Mouse (Mus musculus) lung, embryonic 16.5 days (tissue): ENCODE measurements at regions not wholly inside any gene's neighbourhood (a gene's known extent, or its start where the extent isn't known, plus 50 kb on each side); places are given as distances from the start of the nearest gene placed in this dataset.

Experiments
- ATAC-seq: fragments of 200-750 bp; cut with Nextera tagmentation; 2 replicates; pipeline ENCODE4 v1.8.0; 2017; ENCODE audit warnings: low read depth, mild to moderate bottlenecking, moderate library complexity
- H3K27ac ChIP-seq: fragments of 300-500 bp; sonication (generic); 2 replicates; pipeline ENCODE4 v1.5.1; 2014; ENCODE audit warnings: mild to moderate bottlenecking, control low read depth, low read length
- H3K27me3 ChIP-seq: fragments of 300-500 bp; sonication (generic); 2 replicates; pipeline ENCODE4 v1.6.1; 2014; ENCODE audit warnings: low read depth, low read length, mixed read lengths; ENCODE audit not compliant: control insufficient read depth, insufficient read depth
- H3K36me3 ChIP-seq: fragments of 300-500 bp; sonication (generic); 2 replicates; pipeline ENCODE4 v1.6.1; 2014; ENCODE audit warnings: low read length; ENCODE audit not compliant: control insufficient read depth, insufficient read depth
- H3K4me1 ChIP-seq: fragments of 300-500 bp; sonication (generic); replicated peaks from 2 replicates; pipeline ENCODE4 v1.6.1; 2014; ENCODE audit warnings: low read length, mixed read lengths; ENCODE audit not compliant: control insufficient read depth, insufficient read depth
- H3K4me2 ChIP-seq: fragments of 300-500 bp; sonication (generic); 2 replicates; pipeline ENCODE4 v1.6.1; 2014; ENCODE audit warnings: low read depth, low read length, control low read depth
- H3K4me3 ChIP-seq: fragments of 300-500 bp; sonication (generic); 2 replicates; pipeline ENCODE4 v1.5.1; 2014; ENCODE audit warnings: mild to moderate bottlenecking, low read length, control low read depth
- H3K9ac ChIP-seq: fragments of 300-500 bp; sonication (generic); 2 replicates; pipeline ENCODE4 v1.6.1; 2014; ENCODE audit warnings: low read length, control low read depth
- H3K9me3 ChIP-seq: fragments of 300-500 bp; sonication (generic); 2 replicates; pipeline ENCODE4 v1.6.1; 2016; ENCODE audit warnings: low read length; ENCODE audit not compliant: control insufficient read depth
- WGBS: fragments of 180-500 bp; shearing (Covaris S2); extraction: QIAGEN DNeasy Blood & Tissue Kit; methylation state at CpG from one replicate; pipeline ENCODE4 v1.1.7; 2014; 5-methylcytosine and 5-hydroxymethylcytosine counted together

- WGBS = 62% methylated on average over 8 of the region's 8 CpGs
- no peaks in the 10 kb centered on the region for H3K4me1 ChIP-seq
- H3K4me3 ChIP-seq = no peak overlapping the region
- H3K27ac ChIP-seq = no peak overlapping the region
- H3K9ac ChIP-seq = no peak overlapping the region
- H3K9me3 ChIP-seq = no peaks in the 10 kb centered on the region
- no peak overlapping the region for H3K4me2 ChIP-seq
- no peak for ATAC-seq
- H3K36me3 ChIP-seq = no peaks in the 10 kb centered on the region
- no peaks in the 10 kb centered on the region for H3K27me3 ChIP-seq
Measured at GRCm38 (mm10) chr9:74698229-74698628, 163.5 kb upstream of the Onecut1 start.

GRCm38 (mm10) chr9:74705698-74706097 lies 156.0 kb upstream of the Onecut1 start:
- Histone ChIP-seq H3K4me1 (no peaks in the 10 kb centered on the region), H3K27ac (no peak overlapping the region), H3K9me3 (no peaks in the 10 kb centered on the region), H3K27me3 (no peaks in the 10 kb centered on the region), H3K4me2 (no peak overlapping the region), H3K4me3 (no peak overlapping the region), H3K36me3 (no peaks in the 10 kb centered on the region), H3K9ac (no peak overlapping the region)
- WGBS = 43% methylated on average over 4 of the region's 4 CpGs
- ATAC-seq = no peak

GRCm38 (mm10) chr9:74707608-74708007 lies 154.1 kb upstream of the Onecut1 start:
- H3K27ac ChIP-seq = no peak overlapping the region
- no peaks in the 10 kb centered on the region for H3K36me3 ChIP-seq
- H3K9me3 ChIP-seq = no peaks in the 10 kb centered on the region
- WGBS = 49% methylated on average over 1 of the region's 1 CpGs
- H3K9ac ChIP-seq = no peak overlapping the region
- no peaks in the 10 kb centered on the region for H3K4me1 ChIP-seq
- H3K4me2 ChIP-seq = no peak overlapping the region
- no peak overlapping the region for H3K4me3 ChIP-seq
- ATAC-seq = no peak
- H3K27me3 ChIP-seq = no peaks in the 10 kb centered on the region

GRCm38 (mm10) chr9:74711698-74712097 lies 150.0 kb upstream of the Onecut1 start:
- ATAC-seq = no peak
- H3K9ac ChIP-seq = no peak overlapping the region
- WGBS = 88% methylated on average over 10 of the region's 10 CpGs
- no peaks in the 10 kb centered on the region for H3K4me1 ChIP-seq
- no peak overlapping the region for H3K4me2 ChIP-seq
- no peaks in the 10 kb centered on the region for H3K36me3 ChIP-seq
- H3K27ac ChIP-seq = no peak overlapping the region
- H3K4me3 ChIP-seq = no peak overlapping the region
- no peaks in the 10 kb centered on the region for H3K27me3 ChIP-seq
- H3K9me3 ChIP-seq = no peaks in the 10 kb centered on the region

- no peak overlapping the region for H3K9ac ChIP-seq
- no peak for ATAC-seq
- H3K27me3 ChIP-seq = no peaks in the 10 kb centered on the region
- no peak overlapping the region for H3K27ac ChIP-seq
- H3K4me2 ChIP-seq = no peak overlapping the region
- H3K9me3 ChIP-seq = no peaks in the 10 kb centered on the region; the same call in 1 of the 2 replicates
- H3K4me1 ChIP-seq = no peaks in the 10 kb centered on the region
- WGBS = 83% methylated on average over 5 of the region's 5 CpGs
- H3K4me3 ChIP-seq = no peak overlapping the region
- H3K36me3 ChIP-seq = no peaks in the 10 kb centered on the region
Measured at GRCm38 (mm10) chr9:74732451-74732850, 129.3 kb upstream of the Onecut1 start.

- no peak overlapping the region for H3K27ac ChIP-seq
- H3K9me3 ChIP-seq = no peaks in the 10 kb centered on the region
- no peak for ATAC-seq
- no peak overlapping the region for H3K4me2 ChIP-seq
- H3K4me3 ChIP-seq = no peak overlapping the region
- WGBS = 86% methylated on average over 2 of the region's 2 CpGs
- H3K4me1 ChIP-seq = no peaks in the 10 kb centered on the region
- H3K27me3 ChIP-seq = no peaks in the 10 kb centered on the region
- no peaks in the 10 kb centered on the region for H3K36me3 ChIP-seq
- H3K9ac ChIP-seq = no peak overlapping the region
Measured at GRCm38 (mm10) chr9:74741949-74742348, 119.8 kb upstream of the Onecut1 start.

- WGBS = 69% methylated on average over 7 of the region's 7 CpGs
- H3K4me1 ChIP-seq = no peaks in the 10 kb centered on the region
- H3K9me3 ChIP-seq = no peaks in the 10 kb centered on the region
- no peak for ATAC-seq
- H3K9ac ChIP-seq = no peak overlapping the region
- no peak overlapping the region for H3K27ac ChIP-seq
- no peaks in the 10 kb centered on the region for H3K36me3 ChIP-seq
- H3K4me3 ChIP-seq = no peak overlapping the region
- H3K4me2 ChIP-seq = no peak overlapping the region
- no peaks in the 10 kb centered on the region for H3K27me3 ChIP-seq
Measured at GRCm38 (mm10) chr9:74747886-74748285, 113.8 kb upstream of the Onecut1 start.

GRCm38 (mm10) chr9:74758025-74758424 lies 103.7 kb upstream of the Onecut1 start:
- no peak overlapping the region for H3K4me3 ChIP-seq
- H3K27me3 ChIP-seq = no peaks in the 10 kb centered on the region
- no peak overlapping the region for H3K9ac ChIP-seq
- H3K9me3 ChIP-seq = no peaks in the 10 kb centered on the region
- no peak overlapping the region for H3K4me2 ChIP-seq
- H3K4me1 ChIP-seq = no peaks in the 10 kb centered on the region
- no peak for ATAC-seq
- H3K27ac ChIP-seq = no peak overlapping the region
- H3K36me3 ChIP-seq = no peaks in the 10 kb centered on the region
- 55% methylated on average over 3 of the region's 3 CpGs for WGBS

GRCm38 (mm10) chr9:74758876-74759275 lies 102.8 kb upstream of the Onecut1 start:
- 81% methylated on average over 4 of the region's 4 CpGs for WGBS
- H3K9ac ChIP-seq = no peak overlapping the region
- H3K4me2 ChIP-seq = no peak overlapping the region
- H3K36me3 ChIP-seq = no peaks in the 10 kb centered on the region
- no peaks in the 10 kb centered on the region for H3K27me3 ChIP-seq
- H3K9me3 ChIP-seq = no peaks in the 10 kb centered on the region
- no peaks in the 10 kb centered on the region for H3K4me1 ChIP-seq
- no peak for ATAC-seq
- H3K27ac ChIP-seq = no peak overlapping the region
- H3K4me3 ChIP-seq = no peak overlapping the region

GRCm38 (mm10) chr9:74780419-74780818 lies 81.3 kb upstream of the Onecut1 start:
- no peak overlapping the region for H3K9ac ChIP-seq
- no peak overlapping the region for H3K4me2 ChIP-seq
- no peaks in the 10 kb centered on the region for H3K36me3 ChIP-seq
- ATAC-seq = no peak
- H3K27ac ChIP-seq = no peak overlapping the region
- H3K27me3 ChIP-seq = no peaks in the 10 kb centered on the region
- no peak overlapping the region for H3K4me3 ChIP-seq
- H3K4me1 ChIP-seq = no peaks in the 10 kb centered on the region
- no peaks in the 10 kb centered on the region for H3K9me3 ChIP-seq
- WGBS = 56% methylated on average over 3 of the region's 3 CpGs
